Mouse (Mus musculus): ENCODE measurements at regions not wholly inside any gene's neighbourhood (a gene's known extent, or its start where the extent isn't known, plus 50 kb on each side); places are given as distances from the start of the nearest gene placed in this dataset.

GRCm38 (mm10) chr17:9773744-9774143 is 104.2 kb upstream of the Pabpc6 start:
- Histone ChIP-seq H3K9ac (no peak overlapping the region), H3K4me3 (no peak overlapping the region), H3K4me2 (replicated peaks) (no peak overlapping the region), H3K4me1 (no peaks in the 10 kb centered on the region), H3K27me3 (no peaks in the 10 kb centered on the region), H3K27ac (no peak overlapping the region), H3K9me3 (no peaks in the 10 kb centered on the region), H3K36me3 (no peaks in the 10 kb centered on the region)
- ATAC-seq (ENCODE audit: insufficient number of reproducible peaks, insufficient read depth, low FRiP score, low TSS enrichment) = no peak
- WGBS = 73% methylated on average over 2 of the region's 2 CpGs

- Histone ChIP-seq H3K9me3 (no peaks in the 10 kb centered on the region), H3K27ac (no peak overlapping the region), H3K36me3 (no peaks in the 10 kb centered on the region), H3K27me3 (no peaks in the 10 kb centered on the region), H3K4me2 (replicated peaks) (no peak overlapping the region), H3K4me1 (peaks cover 5% of the 10 kb centered on the region), H3K9ac (no peak overlapping the region), H3K4me3 (no peak overlapping the region)
- no peak for ATAC-seq (ENCODE audit: insufficient number of reproducible peaks, insufficient read depth, low FRiP score, low TSS enrichment)
These were observed 98.8 kb upstream of the Pabpc6 start for GRCm38 (mm10) chr17:9768275-9768674.

- no peaks in the 10 kb centered on the region for H3K9me3 ChIP-seq
- no peak overlapping the region for H3K4me2 ChIP-seq (replicated peaks)
- H3K36me3 ChIP-seq = no peaks in the 10 kb centered on the region
- H3K9ac ChIP-seq = no peak overlapping the region
- H3K27me3 ChIP-seq = no peaks in the 10 kb centered on the region; the same call in 1 of the 2 replicates
- no peak overlapping the region for H3K27ac ChIP-seq
- WGBS = 76% methylated on average over 5 of the region's 5 CpGs
- H3K4me1 ChIP-seq = peaks cover 5% of the 10 kb centered on the region
- H3K4me3 ChIP-seq = no peak overlapping the region
- ATAC-seq (ENCODE audit: insufficient number of reproducible peaks, insufficient read depth, low FRiP score, low TSS enrichment) = no peak
These were observed 96.2 kb upstream of the Pabpc6 start for GRCm38 (mm10) chr17:9765680-9766250.

- H3K4me2 ChIP-seq (replicated peaks) = peak overlapping the region; percentile 61
- peak overlapping the region; percentile 38; the same call in 1 of the 2 replicates for H3K9ac ChIP-seq
- H3K36me3 ChIP-seq = no peaks in the 10 kb centered on the region
- ATAC-seq (ENCODE audit: insufficient number of reproducible peaks, insufficient read depth, low FRiP score, low TSS enrichment) = peak; percentile 59; the same call in 1 of the 2 replicates
- peak overlapping the region; percentile 54; the same call in 1 of the 2 replicates for H3K27ac ChIP-seq
- H3K9me3 ChIP-seq = no peaks in the 10 kb centered on the region
- peak overlapping the region; percentile 37 for H3K4me3 ChIP-seq
- no peaks in the 10 kb centered on the region; the same call in 1 of the 2 replicates for H3K27me3 ChIP-seq
- peaks cover 5% of the 10 kb centered on the region for H3K4me1 ChIP-seq
- 2% methylated on average over 22 of the region's 22 CpGs for WGBS
These were observed 95.3 kb upstream of the Pabpc6 start for GRCm38 (mm10) chr17:9764701-9765359.

- peak; percentile 20; the same call in 1 of the 2 replicates for ATAC-seq (ENCODE audit: insufficient number of reproducible peaks, insufficient read depth, low FRiP score, low TSS enrichment)
- peak overlapping the region; percentile 37 for H3K4me3 ChIP-seq
- no peaks in the 10 kb centered on the region for H3K36me3 ChIP-seq
- 7% methylated on average over 9 of the region's 9 CpGs for WGBS
- H3K4me1 ChIP-seq = peaks cover 5% of the 10 kb centered on the region
- peak overlapping the region; percentile 61 for H3K4me2 ChIP-seq (replicated peaks)
- no peaks in the 10 kb centered on the region for H3K9me3 ChIP-seq
- H3K27me3 ChIP-seq = no peaks in the 10 kb centered on the region; the same call in 1 of the 2 replicates
- H3K9ac ChIP-seq = no peak overlapping the region; the same call in 1 of the 2 replicates
- H3K27ac ChIP-seq = peak overlapping the region; percentile 54; the same call in 1 of the 2 replicates
These were observed 94.6 kb upstream of the Pabpc6 start for GRCm38 (mm10) chr17:9764041-9764606.

- 31% methylated on average over 9 of the region's 9 CpGs for WGBS
- no peaks in the 10 kb centered on the region; the same call in 1 of the 2 replicates for H3K27me3 ChIP-seq
- H3K4me1 ChIP-seq = peaks cover 5% of the 10 kb centered on the region
- H3K9me3 ChIP-seq = no peaks in the 10 kb centered on the region
- no peak overlapping the region for H3K9ac ChIP-seq
- no peak overlapping the region for H3K27ac ChIP-seq
- ATAC-seq (ENCODE audit: insufficient number of reproducible peaks, insufficient read depth, low FRiP score, low TSS enrichment) = no peak
- no peak overlapping the region for H3K4me3 ChIP-seq
- no peak overlapping the region for H3K4me2 ChIP-seq (replicated peaks)
- no peaks in the 10 kb centered on the region for H3K36me3 ChIP-seq
These were observed 93.6 kb upstream of the Pabpc6 start for GRCm38 (mm10) chr17:9763110-9763509.

- no peaks in the 10 kb centered on the region; the same call in 1 of the 2 replicates for H3K27me3 ChIP-seq
- no peaks in the 10 kb centered on the region for H3K9me3 ChIP-seq
- H3K9ac ChIP-seq = no peak overlapping the region
- no peak overlapping the region for H3K27ac ChIP-seq
- 65% methylated on average over 7 of the region's 7 CpGs for WGBS
- no peak overlapping the region for H3K4me3 ChIP-seq
- no peak for ATAC-seq (ENCODE audit: insufficient number of reproducible peaks, insufficient read depth, low FRiP score, low TSS enrichment)
- no peaks in the 10 kb centered on the region for H3K36me3 ChIP-seq
- peaks cover 5% of the 10 kb centered on the region for H3K4me1 ChIP-seq
- no peak overlapping the region for H3K4me2 ChIP-seq (replicated peaks)
These were observed 92.9 kb upstream of the Pabpc6 start for GRCm38 (mm10) chr17:9762436-9762835.

GRCm38 (mm10) chr17:9760706-9761059 is 91.2 kb upstream of the Pabpc6 start:
- no peak overlapping the region for H3K9ac ChIP-seq
- 77% methylated on average over 2 of the region's 2 CpGs for WGBS
- ATAC-seq (ENCODE audit: insufficient number of reproducible peaks, insufficient read depth, low FRiP score, low TSS enrichment) = no peak

GRCm38 (mm10) chr17:9760026-9760705 is 90.6 kb upstream of the Pabpc6 start:
- H3K27me3 ChIP-seq = no peaks in the 10 kb centered on the region; the same call in 1 of the 2 replicates
- no peak overlapping the region for H3K4me3 ChIP-seq
- H3K36me3 ChIP-seq = no peaks in the 10 kb centered on the region
- no peak overlapping the region for H3K9ac ChIP-seq
- no peak overlapping the region for H3K4me2 ChIP-seq (replicated peaks)
- peaks cover 5% of the 10 kb centered on the region for H3K4me1 ChIP-seq
- H3K9me3 ChIP-seq = no peaks in the 10 kb centered on the region
- ATAC-seq (ENCODE audit: insufficient number of reproducible peaks, insufficient read depth, low FRiP score, low TSS enrichment) = no peak
- 78% methylated on average over 8 of the region's 8 CpGs for WGBS
- H3K27ac ChIP-seq = no peak overlapping the region

More at GRCm38 (mm10) chr17:9760706-9761059, 91.2 kb upstream of the Pabpc6 start:
- Histone ChIP-seq H3K27ac (no peak overlapping the region), H3K9me3 (no peaks in the 10 kb centered on the region), H3K4me1 (peaks cover 5% of the 10 kb centered on the region), H3K27me3 (no peaks in the 10 kb centered on the region; the same call in 1 of the 2 replicates), H3K36me3 (no peaks in the 10 kb centered on the region), H3K4me3 (no peak overlapping the region), H3K4me2 (replicated peaks) (no peak overlapping the region)

- Histone ChIP-seq H3K4me3 (no peak overlapping the region), H3K27ac (no peak overlapping the region), H3K4me1 (peaks cover 5% of the 10 kb centered on the region), H3K9ac (no peak overlapping the region), H3K4me2 (replicated peaks) (no peak overlapping the region), H3K36me3 (no peaks in the 10 kb centered on the region), H3K9me3 (no peaks in the 10 kb centered on the region), H3K27me3 (no peaks in the 10 kb centered on the region; the same call in 1 of the 2 replicates)
- 29% methylated on average over 7 of the region's 7 CpGs for WGBS
- ATAC-seq (ENCODE audit: insufficient number of reproducible peaks, insufficient read depth, low FRiP score, low TSS enrichment) = peak; percentile 13; the same call in 1 of the 2 replicates
These were observed 89.9 kb upstream of the Pabpc6 start for GRCm38 (mm10) chr17:9759421-9759852.

GRCm38 (mm10) chr17:9757725-9758251 is 88.3 kb upstream of the Pabpc6 start:
- H3K27me3 ChIP-seq = no peaks in the 10 kb centered on the region; the same call in 1 of the 2 replicates
- no peak for ATAC-seq (ENCODE audit: insufficient number of reproducible peaks, insufficient read depth, low FRiP score, low TSS enrichment)
- H3K36me3 ChIP-seq = no peaks in the 10 kb centered on the region
- no peaks in the 10 kb centered on the region for H3K4me1 ChIP-seq
- H3K9me3 ChIP-seq = no peaks in the 10 kb centered on the region
- 94% methylated on average over 4 of the region's 4 CpGs for WGBS
- H3K4me3 ChIP-seq = no peak overlapping the region
- no peak overlapping the region for H3K4me2 ChIP-seq (replicated peaks)
- no peak overlapping the region for H3K9ac ChIP-seq
- no peak overlapping the region for H3K27ac ChIP-seq
